Mouse (Mus musculus): ENCODE data around the gene Kif5a. TPM values are rescaled to one million over a fixed set of nuclear protein-coding genes. Genes with fewer than 3 reads are reported as not detected.

The Kif5a gene
- polyA plus RNA-seq, 1 experiment from 2014 or later = 2.5 TPM

- Histone ChIP-seq H3K36me3 (no peaks in the 10 kb centered on the region), H3K9ac (no peak overlapping the region), H3K27me3 (peaks cover 5% of the 10 kb centered on the region), H3K4me3 (no peak overlapping the region), H3K4me2 (no peak overlapping the region), H3K4me1 (peaks cover 7% of the 10 kb centered on the region), H3K9me3 (no peaks in the 10 kb centered on the region), H3K27ac (no peak overlapping the region)
- no peak for ATAC-seq (ENCODE audit: insufficient number of reproducible peaks, low FRiP score, low TSS enrichment, low read depth)
- 78% methylated on average over 6 of the region's 6 CpGs for WGBS
Observed at GRCm38 (mm10) chr10:127257790-127258189, 5.4 kb downstream of the Kif5a start.

- peak; percentile 27; the same call in 1 of the 2 replicates for ATAC-seq (ENCODE audit: insufficient number of reproducible peaks, low FRiP score, low TSS enrichment, low read depth)
- Histone ChIP-seq H3K4me3 (no peak overlapping the region), H3K36me3 (no peaks in the 10 kb centered on the region), H3K4me2 (no peak overlapping the region), H3K9me3 (no peaks in the 10 kb centered on the region), H3K27ac (no peak overlapping the region), H3K4me1 (no peaks in the 10 kb centered on the region), H3K9ac (no peak overlapping the region), H3K27me3 (no peaks in the 10 kb centered on the region)
- 22% methylated on average over 14 of the region's 14 CpGs for WGBS
Observed at GRCm38 (mm10) chr10:127255625-127256345, 7.4 kb downstream of the Kif5a start.

GRCm38 (mm10) chr10:127250810-127251209, 12.3 kb downstream of the Kif5a start:
- Histone ChIP-seq H3K4me1 (no peaks in the 10 kb centered on the region), H3K9ac (no peak overlapping the region), H3K27me3 (no peaks in the 10 kb centered on the region), H3K27ac (no peak overlapping the region), H3K4me2 (no peak overlapping the region), H3K36me3 (no peaks in the 10 kb centered on the region), H3K9me3 (no peaks in the 10 kb centered on the region), H3K4me3 (no peak overlapping the region)
- no peak for ATAC-seq (ENCODE audit: insufficient number of reproducible peaks, low FRiP score, low TSS enrichment, low read depth)
- WGBS = 81% methylated on average over 5 of the region's 5 CpGs

GRCm38 (mm10) chr10:127238241-127238824, 24.8 kb downstream of the Kif5a start:
- Histone ChIP-seq H3K4me3 (no peak overlapping the region), H3K9ac (no peak overlapping the region), H3K4me2 (no peak overlapping the region), H3K27me3 (no peaks in the 10 kb centered on the region), H3K27ac (no peak overlapping the region), H3K36me3 (peaks cover 17% of the 10 kb centered on the region; the same call in 1 of the 2 replicates), H3K4me1 (0 out of 2 replicates have a peak, but pooled peaks cover 6% of the 10 kb centered on the region), H3K9me3 (no peaks in the 10 kb centered on the region)
- ATAC-seq (ENCODE audit: insufficient number of reproducible peaks, low FRiP score, low TSS enrichment, low read depth) = no peak
- 71% methylated on average over 18 of the region's 18 CpGs for WGBS

DNA sequence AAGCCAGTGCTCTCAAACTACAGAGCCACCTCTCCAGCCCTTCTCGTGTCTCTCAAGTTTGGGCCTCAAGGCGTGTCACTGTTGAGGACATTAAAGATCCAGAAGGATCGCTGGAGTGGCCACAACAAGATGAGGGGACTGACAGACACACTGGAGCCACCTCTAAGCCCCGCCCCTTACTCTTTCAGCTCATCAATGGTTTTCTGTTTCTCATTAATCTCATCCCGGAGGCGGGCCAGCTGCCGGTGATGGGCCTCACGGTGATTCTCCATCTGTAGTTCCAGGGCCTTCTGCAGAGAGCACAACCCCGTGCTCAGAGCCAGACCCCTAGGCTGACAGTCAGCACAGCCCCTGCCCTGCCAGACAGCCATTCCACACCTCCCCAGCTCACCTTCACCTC, 26.6 kb downstream of the Kif5a start:
- Histone ChIP-seq H3K36me3 (peaks cover 10% of the 10 kb centered on the region; the same call in 1 of the 2 replicates), H3K4me1 (0 out of 2 replicates have a peak, but pooled peaks cover 6% of the 10 kb centered on the region), H3K9ac (no peak overlapping the region), H3K4me3 (no peak overlapping the region), H3K27me3 (no peaks in the 10 kb centered on the region), H3K9me3 (no peaks in the 10 kb centered on the region), H3K4me2 (no peak overlapping the region), H3K27ac (no peak overlapping the region)
- no peak for ATAC-seq (ENCODE audit: insufficient number of reproducible peaks, low FRiP score, low TSS enrichment, low read depth)
- 24% methylated on average over 9 of the region's 9 CpGs for WGBS

- H3K27me3 ChIP-seq = no peaks in the 10 kb centered on the region
- no peak overlapping the region for H3K9ac ChIP-seq
- 0 out of 2 replicates have a peak, but pooled peaks cover 6% of the 10 kb centered on the region for H3K4me1 ChIP-seq
- no peak overlapping the region for H3K4me3 ChIP-seq
- ATAC-seq (ENCODE audit: insufficient number of reproducible peaks, low FRiP score, low TSS enrichment, low read depth) = no peak
- 0 out of 2 replicates have a peak, but pooled peaks cover 3% of the 10 kb centered on the region for H3K36me3 ChIP-seq
- 80% methylated on average over 9 of the region's 9 CpGs for WGBS
- H3K9me3 ChIP-seq = no peaks in the 10 kb centered on the region
- H3K27ac ChIP-seq = no peak overlapping the region
- no peak overlapping the region for H3K4me2 ChIP-seq
Observed at GRCm38 (mm10) chr10:127233141-127233540, 30.0 kb downstream of the Kif5a start.

DNA sequence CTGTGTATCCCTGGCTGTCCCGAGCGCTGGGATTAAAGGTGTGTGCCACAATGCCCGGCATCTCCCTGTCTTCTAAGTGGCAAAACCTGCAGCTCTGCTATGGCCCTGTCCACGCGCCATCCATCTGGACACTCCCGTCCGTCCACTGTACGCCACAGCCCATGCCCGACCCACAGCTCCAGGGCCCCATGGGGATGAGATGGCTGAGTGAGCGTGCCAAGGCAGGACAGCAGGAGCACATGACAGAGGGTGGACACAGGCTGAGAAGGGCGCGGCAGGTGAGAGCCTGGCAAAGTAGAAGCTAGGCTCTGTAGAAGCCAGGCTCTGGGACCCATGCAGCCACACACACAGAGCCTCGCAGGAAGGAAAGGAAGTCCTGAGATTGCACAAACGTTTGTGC, 31.4 kb downstream of the Kif5a start:
- Histone ChIP-seq H3K4me2 (no peak overlapping the region), H3K9ac (no peak overlapping the region), H3K27ac (no peak overlapping the region), H3K27me3 (no peaks in the 10 kb centered on the region), H3K4me1 (0 out of 2 replicates have a peak, but pooled peaks cover 4% of the 10 kb centered on the region), H3K36me3 (no peaks in the 10 kb centered on the region), H3K4me3 (no peak overlapping the region), H3K9me3 (no peaks in the 10 kb centered on the region)
- 83% methylated on average over 14 of the region's 14 CpGs for WGBS
- no peak for ATAC-seq (ENCODE audit: insufficient number of reproducible peaks, low FRiP score, low TSS enrichment, low read depth)

DNA sequence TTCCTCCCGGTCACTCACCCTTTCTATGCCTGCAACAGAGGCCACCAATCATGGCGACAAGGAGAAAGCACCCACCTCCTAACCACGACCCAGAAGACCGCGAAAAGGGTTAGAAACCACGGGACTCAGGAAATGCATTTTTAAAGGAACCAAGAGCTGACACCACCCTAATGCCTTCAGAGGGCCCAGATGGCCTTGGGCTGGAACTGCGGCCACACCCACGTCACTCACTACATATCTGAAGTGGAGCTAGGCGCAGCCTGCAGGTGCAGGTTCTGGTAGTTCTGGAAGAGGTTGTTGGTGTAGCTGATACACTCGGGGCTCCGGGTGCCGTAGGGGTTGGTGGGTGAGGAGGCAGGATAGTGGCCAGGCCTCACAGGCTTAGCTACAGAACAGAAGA, 32.5 kb downstream of the Kif5a start:
- 74% methylated on average over 12 of the region's 12 CpGs for WGBS
- no peak overlapping the region for H3K4me3 ChIP-seq
- no peak overlapping the region for H3K27ac ChIP-seq
- no peak overlapping the region for H3K9ac ChIP-seq
- H3K36me3 ChIP-seq = no peaks in the 10 kb centered on the region
- no peak overlapping the region for H3K4me2 ChIP-seq
- peaks cover 1% of the 10 kb centered on the region; the same call in 1 of the 2 replicates for H3K27me3 ChIP-seq
- no peak for ATAC-seq (ENCODE audit: insufficient number of reproducible peaks, low FRiP score, low TSS enrichment, low read depth)
- no peaks in the 10 kb centered on the region for H3K9me3 ChIP-seq
- H3K4me1 ChIP-seq = peaks cover 3% of the 10 kb centered on the region; the same call in 1 of the 2 replicates

GRCm38 (mm10) chr10:127228897-127229296, 34.3 kb downstream of the Kif5a start:
- no peak for ATAC-seq (ENCODE audit: insufficient number of reproducible peaks, low FRiP score, low TSS enrichment, low read depth)
- Histone ChIP-seq H3K9ac (no peak overlapping the region), H3K4me3 (no peak overlapping the region), H3K4me2 (no peak overlapping the region), H3K36me3 (no peaks in the 10 kb centered on the region), H3K27ac (no peak overlapping the region), H3K27me3 (peaks cover 7% of the 10 kb centered on the region; the same call in 1 of the 2 replicates), H3K9me3 (no peaks in the 10 kb centered on the region), H3K4me1 (peaks cover 5% of the 10 kb centered on the region; the same call in 1 of the 2 replicates)
- 16% methylated on average over 4 of the region's 4 CpGs for WGBS

- no peak for ATAC-seq (ENCODE audit: insufficient number of reproducible peaks, low FRiP score, low TSS enrichment, low read depth)
- no peaks in the 10 kb centered on the region for H3K36me3 ChIP-seq
- peaks cover 5% of the 10 kb centered on the region; the same call in 1 of the 2 replicates for H3K4me1 ChIP-seq
- H3K4me3 ChIP-seq = no peak overlapping the region
- no peak overlapping the region for H3K4me2 ChIP-seq
- H3K9ac ChIP-seq = no peak overlapping the region
- H3K27ac ChIP-seq = no peak overlapping the region
- no peaks in the 10 kb centered on the region for H3K9me3 ChIP-seq
- peaks cover 7% of the 10 kb centered on the region; the same call in 1 of the 2 replicates for H3K27me3 ChIP-seq
- WGBS = 77% methylated on average over 8 of the region's 8 CpGs
Observed at GRCm38 (mm10) chr10:127227163-127227562, 36.0 kb downstream of the Kif5a start.

DNA sequence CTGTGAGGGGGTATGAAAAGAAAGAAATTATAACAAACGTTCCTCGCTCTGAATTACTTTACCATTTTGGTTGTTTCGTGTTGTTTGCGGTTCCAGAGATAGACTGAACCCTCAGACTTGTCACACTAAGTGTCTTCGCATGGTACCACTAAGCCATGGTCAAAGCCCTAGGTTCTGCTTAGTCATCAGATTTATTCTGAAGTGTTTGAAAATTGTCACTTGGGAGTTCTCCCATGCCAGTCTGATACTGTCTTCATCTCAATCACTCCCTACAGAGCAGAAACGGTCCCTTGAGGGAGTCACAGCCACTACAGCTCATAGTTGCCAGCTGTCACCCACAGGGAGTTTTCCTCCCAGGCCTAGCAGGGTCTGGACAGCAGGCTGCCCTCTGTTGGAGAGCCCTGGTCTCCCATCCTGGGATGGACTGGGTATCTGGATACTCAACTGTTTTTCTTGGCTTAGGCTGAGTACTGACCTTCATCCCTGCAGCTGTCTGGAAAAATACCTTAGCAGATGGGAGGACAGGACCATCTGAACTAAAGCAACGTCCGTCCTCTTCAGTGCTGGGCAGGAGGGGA, 36.7 kb downstream of the Kif5a start:
- H3K27me3 ChIP-seq = peaks cover 7% of the 10 kb centered on the region; the same call in 1 of the 2 replicates
- no peaks in the 10 kb centered on the region for H3K9me3 ChIP-seq
- H3K4me1 ChIP-seq = peaks cover 5% of the 10 kb centered on the region; the same call in 1 of the 2 replicates
- WGBS = 69% methylated on average over 8 of the region's 8 CpGs
- ATAC-seq (ENCODE audit: insufficient number of reproducible peaks, low FRiP score, low TSS enrichment, low read depth) = no peak
- no peak overlapping the region for H3K4me2 ChIP-seq
- no peaks in the 10 kb centered on the region for H3K36me3 ChIP-seq
- no peak overlapping the region for H3K9ac ChIP-seq
- no peak overlapping the region for H3K27ac ChIP-seq
- H3K4me3 ChIP-seq = no peak overlapping the region

DNA sequence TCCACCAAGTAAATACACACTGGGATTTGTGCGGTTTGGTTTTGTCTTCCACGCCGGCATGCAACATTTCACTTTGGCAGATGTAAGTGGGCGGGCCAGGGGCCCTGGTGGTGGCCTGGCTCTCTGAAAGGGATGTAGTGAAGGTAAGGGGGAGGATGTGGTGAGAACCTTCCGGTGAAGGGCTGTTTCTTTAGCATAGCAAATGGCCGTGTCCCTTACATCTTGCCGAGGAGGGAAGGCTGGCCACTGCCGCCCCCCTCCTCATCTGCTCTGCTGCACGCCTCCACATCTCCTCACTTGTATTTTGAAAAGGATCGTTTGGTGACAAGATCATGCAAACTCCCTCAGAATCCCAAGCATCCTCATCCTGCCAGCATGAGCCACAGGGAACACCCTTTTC, 37.4 kb downstream of the Kif5a start:
- ATAC-seq (ENCODE audit: insufficient number of reproducible peaks, low FRiP score, low TSS enrichment, low read depth) = no peak
- 21% methylated on average over 10 of the region's 10 CpGs for WGBS
- Histone ChIP-seq H3K9me3 (no peaks in the 10 kb centered on the region), H3K4me1 (peaks cover 5% of the 10 kb centered on the region; the same call in 1 of the 2 replicates), H3K27ac (no peak overlapping the region), H3K4me2 (no peak overlapping the region), H3K4me3 (no peak overlapping the region), H3K27me3 (peaks cover 7% of the 10 kb centered on the region; the same call in 1 of the 2 replicates), H3K36me3 (no peaks in the 10 kb centered on the region), H3K9ac (no peak overlapping the region)
